Mouse (Mus musculus) lung, postnatal 4 days (tissue): ENCODE results near the gene Rorb.

Source experiments
- DNase-seq, 2 experiments: peaks; one replicate each; pipeline ENCODE4 v3.0.0; 2021

The Rorb gene

GRCm38 (mm10) chr19:19110793-19111427, at the start of gene Rorb:
Gene Rorb (minus strand): TSS chr19:19111196.
- peak; percentile 83 to 88 for DNase-seq

- no peak for DNase-seq
Observed at GRCm38 (mm10) chr19:19148847-19149246, 37.9 kb upstream of the Rorb start.

- DNase-seq, result no peak
Observed at GRCm38 (mm10) chr19:19144447-19144846, 33.5 kb upstream of the Rorb start.

GRCm38 (mm10) chr19:19136856-19137255, 25.9 kb upstream of the Rorb start:
- no peak for DNase-seq

- no peak for DNase-seq
Observed at GRCm38 (mm10) chr19:19135838-19136237, 24.8 kb upstream of the Rorb start.

- no peak for DNase-seq
Observed at GRCm38 (mm10) chr19:19122324-19122723, 11.3 kb upstream of the Rorb start.

DNA sequence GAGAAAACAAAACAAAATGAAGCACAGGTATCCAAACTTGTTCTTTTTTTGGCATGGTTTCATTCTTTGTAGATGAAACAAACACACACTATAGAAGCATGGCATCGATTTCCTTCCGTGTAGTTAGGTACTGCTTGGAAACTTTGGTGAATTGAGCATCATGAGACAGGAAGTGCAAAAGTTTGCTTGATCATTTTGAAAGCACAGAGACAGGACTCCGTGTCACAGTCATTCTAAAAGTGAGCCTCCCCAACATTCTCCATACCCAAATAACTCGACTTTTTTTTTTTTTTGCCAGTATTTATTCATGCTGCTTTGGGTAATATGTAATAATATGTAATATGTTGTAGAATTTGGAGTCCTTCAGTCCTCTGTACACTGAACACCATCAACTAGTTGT, 1.2 kb upstream of the Rorb start:
- no peak for DNase-seq

GRCm38 (mm10) chr19:19111428-19112170, 603 bp upstream of the Rorb start:
- DNase-seq, result no peak

- peak; percentile 27 to 37 for DNase-seq
Observed at GRCm38 (mm10) chr19:19110011-19110768, 806 bp downstream of the Rorb start.

GRCm38 (mm10) chr19:19108596-19109381, 2.2 kb downstream of the Rorb start:
- no peak for DNase-seq

DNA sequence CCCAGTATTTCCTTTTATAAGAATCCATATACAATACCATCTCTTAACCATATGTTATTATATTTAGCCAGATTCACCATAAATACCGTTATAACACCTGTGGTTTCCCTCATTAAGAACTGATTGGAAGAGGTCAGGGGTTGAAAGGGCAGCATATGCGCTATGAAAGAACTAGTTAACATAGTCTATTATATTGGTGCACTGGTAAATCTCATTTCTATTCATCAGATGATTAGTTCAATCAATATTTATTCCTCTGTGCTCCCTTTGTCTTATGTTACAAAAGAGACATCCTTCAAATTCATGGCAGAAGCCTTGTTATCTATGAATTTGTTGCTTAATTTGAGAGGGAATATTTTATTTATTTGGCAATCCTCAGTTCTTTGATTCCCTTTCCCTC, 6.4 kb downstream of the Rorb start:
- no peak for DNase-seq

DNA sequence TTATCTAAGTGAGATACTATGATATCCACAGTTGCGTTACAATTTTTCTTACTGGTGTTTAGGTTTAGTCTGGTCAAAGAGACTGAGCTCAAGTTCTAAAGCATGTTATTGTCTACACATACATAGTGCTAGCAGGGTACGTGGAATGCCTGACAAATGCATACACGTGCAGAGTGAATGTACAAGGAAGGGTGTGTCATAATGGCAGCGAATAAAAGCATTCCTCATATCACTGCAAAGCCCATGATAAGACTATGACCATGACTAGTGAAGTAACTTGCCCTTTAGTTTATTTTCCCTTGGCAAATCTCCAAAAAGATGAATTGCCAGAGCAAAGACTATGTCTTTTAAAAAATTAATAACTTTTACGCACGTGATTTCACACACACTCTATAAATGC, 13.8 kb downstream of the Rorb start:
- DNase-seq, result no peak

GRCm38 (mm10) chr19:19089427-19089826, 21.6 kb downstream of the Rorb start:
- no peak for DNase-seq

GRCm38 (mm10) chr19:19077880-19078279, 33.1 kb downstream of the Rorb start:
- no peak for DNase-seq

- DNase-seq, result no peak
Observed at GRCm38 (mm10) chr19:19074756-19075155, 36.2 kb downstream of the Rorb start.

DNA sequence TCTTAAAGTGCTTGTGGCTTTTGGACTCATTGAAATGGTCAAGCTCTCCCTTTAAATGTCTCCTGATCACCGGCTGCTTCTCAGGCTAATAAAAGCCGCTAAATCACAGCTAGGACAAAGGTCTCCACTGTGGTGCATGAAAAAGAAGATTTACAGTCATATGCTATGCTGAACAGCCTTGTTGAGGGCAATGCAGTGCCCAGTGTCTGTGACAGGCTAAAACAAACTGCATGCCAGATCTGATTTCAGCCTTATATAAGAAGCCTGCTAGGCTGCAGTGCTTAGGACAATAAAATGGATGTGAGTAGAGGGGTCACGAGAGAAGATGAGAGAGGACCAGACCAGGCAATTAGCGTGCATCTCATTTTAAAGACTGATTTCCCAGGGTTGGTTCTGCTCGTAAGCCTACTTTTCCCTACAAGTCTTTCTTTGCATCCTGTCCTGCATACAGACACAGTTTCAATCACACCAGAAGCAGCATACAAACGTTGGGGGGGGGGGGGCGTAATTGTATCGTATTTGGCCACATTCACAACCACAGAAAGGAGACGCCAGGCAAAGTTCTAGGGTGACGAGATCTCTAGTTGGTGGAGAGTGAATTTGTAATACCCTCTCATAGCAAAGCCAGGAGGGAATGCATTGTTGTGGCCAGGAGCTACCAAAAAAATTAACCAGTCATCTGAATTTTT, 52.1 kb downstream of the Rorb start:
- DNase-seq, result no peak

DNA sequence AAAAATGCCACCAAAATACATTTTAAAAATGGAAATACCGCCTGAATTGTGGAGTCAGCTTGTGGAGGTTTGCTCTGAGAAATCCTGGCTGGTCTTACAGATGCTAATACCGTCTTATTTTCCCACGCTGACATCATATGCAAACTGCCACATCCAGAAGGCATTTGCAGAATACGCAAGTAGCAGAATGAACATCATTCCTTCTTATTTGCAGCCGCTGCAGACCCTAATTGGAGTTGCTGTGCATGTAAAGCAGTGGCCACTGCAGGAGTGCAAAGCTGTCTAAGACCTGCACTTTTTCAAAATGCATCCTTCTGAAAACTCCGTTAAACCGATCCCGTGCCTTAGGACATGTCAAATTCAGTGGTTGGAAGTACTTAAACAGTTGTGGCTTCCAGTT, 52.8 kb downstream of the Rorb start:
- DNase-seq, result no peak

GRCm38 (mm10) chr19:19043138-19043537, 67.9 kb downstream of the Rorb start:
- DNase-seq, result no peak

DNA sequence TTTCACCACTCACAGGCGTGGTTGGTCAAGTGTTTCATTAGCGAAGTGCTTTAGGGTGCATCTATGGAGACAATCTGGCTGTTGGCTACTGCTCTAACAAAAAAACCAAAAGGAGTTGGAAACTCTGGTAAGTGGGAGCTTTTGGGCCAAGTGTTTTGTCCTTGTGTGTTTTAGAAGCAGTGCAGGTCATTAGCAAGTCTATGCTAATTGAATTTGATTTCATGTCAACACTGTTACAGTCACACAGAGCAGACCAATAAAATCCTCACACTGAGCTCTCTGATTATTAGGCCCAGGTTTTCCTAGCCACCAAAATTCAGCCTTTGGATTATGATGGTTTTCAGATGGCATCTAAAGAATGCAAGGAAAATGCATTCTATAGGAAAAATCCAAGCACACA, 70.2 kb downstream of the Rorb start:
- DNase-seq, result no peak

DNA sequence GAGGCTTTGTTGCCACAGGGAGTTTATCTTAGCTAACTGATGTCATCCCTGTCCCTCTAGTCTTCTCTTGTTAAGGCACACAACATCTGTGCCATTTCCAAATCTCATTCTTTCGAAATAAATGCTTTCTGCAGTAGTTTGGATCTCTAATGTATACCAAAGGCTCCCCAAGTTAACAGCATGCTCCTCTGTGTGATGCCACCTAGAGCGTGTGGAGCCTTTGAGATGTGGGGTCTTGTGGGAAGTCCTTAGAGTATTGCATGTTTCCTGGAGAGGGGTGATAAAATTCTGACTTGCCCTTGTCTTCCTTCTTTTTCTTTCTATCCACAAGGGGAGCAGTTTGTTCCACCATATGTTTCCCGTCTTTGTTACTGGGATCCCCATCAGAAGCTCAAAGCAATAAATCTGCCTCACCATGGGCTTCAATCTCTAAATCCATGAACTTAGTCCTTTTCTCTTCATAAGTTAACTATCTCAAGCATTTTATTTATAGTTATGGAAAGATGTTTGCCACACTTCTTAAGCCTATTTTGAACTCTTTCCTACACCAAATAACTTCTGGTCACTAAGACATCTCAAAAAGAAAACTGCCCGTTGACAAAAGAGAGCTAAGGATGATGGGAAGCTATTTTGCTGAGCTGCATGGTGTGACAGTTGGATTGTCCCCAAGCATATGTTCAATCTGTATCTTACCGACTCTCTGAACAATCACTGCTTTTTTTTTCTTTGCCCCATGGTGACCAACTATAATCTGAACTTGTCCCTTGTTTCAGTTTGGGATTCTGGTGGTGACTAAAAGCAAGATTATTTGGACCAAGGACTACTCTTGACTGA, 76.3 kb downstream of the Rorb start:
- no peak for DNase-seq

DNA sequence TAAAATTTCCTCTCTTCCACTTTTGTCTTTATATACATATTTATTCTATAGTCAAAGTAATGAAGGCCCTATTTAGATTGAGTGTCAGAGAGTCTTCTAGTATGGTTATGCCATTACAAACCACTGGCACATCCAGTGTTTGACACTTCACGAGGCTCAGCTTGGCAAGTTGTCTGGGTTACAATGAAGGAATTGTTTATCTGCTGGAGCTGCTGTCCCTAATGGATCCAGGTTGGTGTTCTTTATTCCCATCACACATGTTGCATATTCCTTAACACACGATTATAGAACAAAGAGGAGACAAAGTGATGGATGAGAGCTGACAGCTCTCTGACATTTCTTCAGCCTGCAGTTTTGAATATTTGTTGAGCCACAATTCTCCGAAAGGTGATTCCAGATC, 77.0 kb downstream of the Rorb start:
- no peak for DNase-seq

- no peak for DNase-seq
Observed at GRCm38 (mm10) chr19:19005144-19005543, 105.9 kb downstream of the Rorb start.
